Mouse (Mus musculus): Measurements from ENCODE around the gene Cog5.

Gene Cog5

GRCm38 (mm10) chr12:31973473-31974172 lies 319.0 kb downstream of the Cog5 start:
- no peak for DNase-seq (ENCODE audit: extremely low spot score, low read depth, low spot score)

GRCm38 (mm10) chr12:31976544-31976943 lies 321.9 kb downstream of the Cog5 start:
- no peak for DNase-seq (ENCODE audit: extremely low spot score, low read depth, low spot score)

- no peak for DNase-seq (ENCODE audit: extremely low spot score, low read depth, low spot score)
Observed at GRCm38 (mm10) chr12:31977613-31978195, 323.0 kb downstream of the Cog5 start.

GRCm38 (mm10) chr12:31983238-31983637 lies 328.6 kb downstream of the Cog5 start:
- DNase-seq (ENCODE audit: extremely low spot score, low read depth, low spot score) = no peak

- DNase-seq (ENCODE audit: extremely low spot score, low read depth, low spot score) = no peak
Observed at GRCm38 (mm10) chr12:31983769-31984168, 329.1 kb downstream of the Cog5 start.

- DNase-seq (ENCODE audit: extremely low spot score, low read depth, low spot score) = no peak
Observed at GRCm38 (mm10) chr12:31984206-31984605, 329.5 kb downstream of the Cog5 start.

GRCm38 (mm10) chr12:31984664-31985063 lies 330.0 kb downstream of the Cog5 start:
- no peak for DNase-seq (ENCODE audit: extremely low spot score, low read depth, low spot score)

- no peak for DNase-seq (ENCODE audit: extremely low spot score, low read depth, low spot score)
Observed at GRCm38 (mm10) chr12:31985738-31986137, 331.1 kb downstream of the Cog5 start.

- DNase-seq (ENCODE audit: extremely low spot score, low read depth, low spot score) = no peak
Observed at GRCm38 (mm10) chr12:31986463-31986862, 331.8 kb downstream of the Cog5 start.
